Mouse (Mus musculus): ENCODE measurements around the gene Esam. TPM values are rescaled to one million over a fixed set of nuclear protein-coding genes. Genes with fewer than 3 reads are reported as not detected.
A peak's percentile ranks its signal among the peaks of the same experiment; 100 is the strongest.

Gene Esam
- polyA plus RNA-seq, 1 experiment, result not detected

GRCm38 (mm10) chr9:37550435-37550834 lies 22.6 kb downstream of the Esam start:
- WGBS, result 61% methylated on average over 1 of the region's 1 CpGs
- Histone ChIP-seq H3K4me3 (ENCODE audit: insufficient read depth, low read depth, low read length) (peak overlapping the region; percentile 25; the same call in 1 of the 2 replicates), H3K4me1 (ENCODE audit: control insufficient read depth, insufficient read depth, low read length) (peaks cover 21% of the 10 kb centered on the region), H3K27ac (ENCODE audit: insufficient read depth, low read depth, low read length) (no peak overlapping the region)
- TF ChIP-seq POLR2A (IDR thresholded peaks at IDR 0.05; ENCODE audit: insufficient read depth, low read depth, low read length), result no peak
- TF ChIP-seq CTCF (IDR thresholded peaks at IDR 0.05; ENCODE audit: insufficient read depth, low read depth, low read length), result no peak

- Histone ChIP-seq H3K4me1 (ENCODE audit: control insufficient read depth, insufficient read depth, low read length) (peaks cover 24% of the 10 kb centered on the region), H3K27ac (ENCODE audit: insufficient read depth, low read depth, low read length) (peak overlapping the region; percentile 28), H3K4me3 (ENCODE audit: insufficient read depth, low read depth, low read length) (peak overlapping the region; percentile 61)
- WGBS, result 4% methylated on average over 23 of the region's 23 CpGs
- TF ChIP-seq CTCF (IDR thresholded peaks at IDR 0.05; ENCODE audit: insufficient read depth, low read depth, low read length) (no peak), POLR2A (IDR thresholded peaks at IDR 0.05; ENCODE audit: insufficient read depth, low read depth, low read length) (no peak)
Observed at GRCm38 (mm10) chr9:37551751-37552531, 24.1 kb downstream of the Esam start.

GRCm38 (mm10) chr9:37552536-37553293 lies 24.8 kb downstream of the Esam start, which contains the start of gene Nrgn:
Gene Nrgn (minus strand): TSS chr9:37552904.
- Histone ChIP-seq H3K4me1 (ENCODE audit: control insufficient read depth, insufficient read depth, low read length) (peaks cover 24% of the 10 kb centered on the region), H3K4me3 (ENCODE audit: insufficient read depth, low read depth, low read length) (peak within 1 kb of the TSS; percentile 61), H3K27ac (ENCODE audit: insufficient read depth, low read depth, low read length) (peak within 1 kb of the TSS; percentile 28)
- TF ChIP-seq CTCF (IDR thresholded peaks at IDR 0.05; ENCODE audit: insufficient read depth, low read depth, low read length) (no peak), POLR2A (IDR thresholded peaks at IDR 0.05; ENCODE audit: insufficient read depth, low read depth, low read length) (0 out of 2 replicates have a peak, but pooled peaks have one; percentile 26)
- WGBS, result 6% methylated on average over 31 of the region's 31 CpGs

GRCm38 (mm10) chr9:37554279-37554678 lies 26.4 kb downstream of the Esam start:
- TF ChIP-seq CTCF (IDR thresholded peaks at IDR 0.05; ENCODE audit: insufficient read depth, low read depth, low read length) (no peak), POLR2A (IDR thresholded peaks at IDR 0.05; ENCODE audit: insufficient read depth, low read depth, low read length) (no peak)
- Histone ChIP-seq H3K4me1 (ENCODE audit: control insufficient read depth, insufficient read depth, low read length) (peaks cover 24% of the 10 kb centered on the region), H3K27ac (ENCODE audit: insufficient read depth, low read depth, low read length) (no peak overlapping the region), H3K4me3 (ENCODE audit: insufficient read depth, low read depth, low read length) (no peak overlapping the region)
- WGBS, result 95% methylated on average over 1 of the region's 1 CpGs

GRCm38 (mm10) chr9:37554838-37555748 lies 27.2 kb downstream of the Esam start, which contains the start of gene Siae:
Gene Siae (plus strand): TSS chr9:37555698.
- TF ChIP-seq POLR2A (IDR thresholded peaks at IDR 0.05; ENCODE audit: insufficient read depth, low read depth, low read length), result no peak
- TF ChIP-seq CTCF (IDR thresholded peaks at IDR 0.05; ENCODE audit: insufficient read depth, low read depth, low read length), result no peak
- no peak within 1 kb of the TSS for H3K27ac ChIP-seq (ENCODE audit: insufficient read depth, low read depth, low read length)
- WGBS, result 35% methylated on average over 7 of the region's 7 CpGs
- H3K4me1 ChIP-seq (ENCODE audit: control insufficient read depth, insufficient read depth, low read length), result peaks cover 24% of the 10 kb centered on the region
- H3K4me3 ChIP-seq (ENCODE audit: insufficient read depth, low read depth, low read length), result no peak within 1 kb of the TSS

GRCm38 (mm10) chr9:37556366-37556765 lies 28.5 kb downstream of the Esam start:
- Histone ChIP-seq H3K27ac (ENCODE audit: insufficient read depth, low read depth, low read length) (no peak overlapping the region), H3K4me3 (ENCODE audit: insufficient read depth, low read depth, low read length) (no peak overlapping the region), H3K4me1 (ENCODE audit: control insufficient read depth, insufficient read depth, low read length) (peaks cover 24% of the 10 kb centered on the region)
- WGBS, result 63% methylated on average over 3 of the region's 3 CpGs
- TF ChIP-seq CTCF (IDR thresholded peaks at IDR 0.05; ENCODE audit: insufficient read depth, low read depth, low read length) (no peak), POLR2A (IDR thresholded peaks at IDR 0.05; ENCODE audit: insufficient read depth, low read depth, low read length) (no peak)

- no peak overlapping the region for H3K27ac ChIP-seq (ENCODE audit: insufficient read depth, low read depth, low read length)
- TF ChIP-seq CTCF (IDR thresholded peaks at IDR 0.05; ENCODE audit: insufficient read depth, low read depth, low read length) (no peak), POLR2A (IDR thresholded peaks at IDR 0.05; ENCODE audit: insufficient read depth, low read depth, low read length) (no peak)
- WGBS, result 89% methylated on average over 2 of the region's 2 CpGs
Observed at GRCm38 (mm10) chr9:37560617-37561016, 32.7 kb downstream of the Esam start.

GRCm38 (mm10) chr9:37563805-37564204 lies 35.9 kb downstream of the Esam start:
- no peak overlapping the region for H3K4me3 ChIP-seq (ENCODE audit: insufficient read depth, low read depth, low read length)
- TF ChIP-seq CTCF (IDR thresholded peaks at IDR 0.05; ENCODE audit: insufficient read depth, low read depth, low read length), result no peak
- TF ChIP-seq POLR2A (IDR thresholded peaks at IDR 0.05; ENCODE audit: insufficient read depth, low read depth, low read length), result no peak

More at GRCm38 (mm10) chr9:37560617-37561016, 32.7 kb downstream of the Esam start:
- H3K4me3 ChIP-seq (ENCODE audit: insufficient read depth, low read depth, low read length), result no peak overlapping the region
- peaks cover 2% of the 10 kb centered on the region for H3K4me1 ChIP-seq (ENCODE audit: control insufficient read depth, insufficient read depth, low read length)

More at GRCm38 (mm10) chr9:37563805-37564204, 35.9 kb downstream of the Esam start:
- Histone ChIP-seq H3K27ac (ENCODE audit: insufficient read depth, low read depth, low read length) (no peak overlapping the region), H3K4me1 (ENCODE audit: control insufficient read depth, insufficient read depth, low read length) (peaks cover 14% of the 10 kb centered on the region)
- 80% methylated on average over 1 of the region's 1 CpGs for WGBS
